Comparison of ENCODE assay signal across 14 mouse cellular contexts in genomic region chr17:30570173-30570572, GRCm38 (mm10). TPM values are rescaled to one million over a fixed set of nuclear protein-coding genes. Genes with fewer than 3 reads are reported as not detected.
DNase-seq lines count a peak whose midpoint lies in the region; ATAC-seq and TF ChIP-seq lines count a peak whose summit lies in the region.
"Had no signal": no experiment of that assay in that cellular context is flagged by ENCODE, and none has a peak within 500 bp of the region (broad histone marks: within the 10 kb centered on the region; RNA-seq: fewer than 3 reads in every experiment).

No protein-coding gene starts in this region.

- no peak for TF ChIP-seq CTCF in lung, embryonic 14.5 days (IDR thresholded peaks at IDR 0.05; ENCODE audit: low read depth)

- H3K9me3 ChIP-seq in kidney, embryonic 16.5 days (ENCODE audit: low read length): no peaks in the 10 kb centered on the region
- no peaks in the 10 kb centered on the region for H3K9me3 ChIP-seq in lung, embryonic 14.5 days (ENCODE audit: low read depth, low read length)
- H3K9me3 ChIP-seq in hindbrain, embryonic 13.5 days: no peaks in the 10 kb centered on the region
- H3K9me3 ChIP-seq: embryonic facial prominence, embryonic 10.5 days; forebrain, embryonic 15.5 days; limb, embryonic 10.5 days; midbrain, embryonic 13.5 days; neural tube, embryonic 15.5 days had no signal

- ATAC-seq in kidney, embryonic 16.5 days (ENCODE audit: low FRiP score, low TSS enrichment): peak; percentile 76; the same call in 1 of the 2 replicates
- no peak for ATAC-seq in lung, embryonic 14.5 days (ENCODE audit: insufficient read depth)
- ATAC-seq in hindbrain, embryonic 13.5 days (ENCODE audit: low FRiP score): no peak
- ATAC-seq: forebrain, embryonic 15.5 days; hindbrain, postnatal 0 days; midbrain, embryonic 13.5 days had no signal

- 25% methylated on average over 8 of the region's 8 CpGs for WGBS in kidney, embryonic 16.5 days
- WGBS in lung, embryonic 14.5 days: 39% methylated on average over 8 of the region's 8 CpGs
- WGBS in hindbrain, embryonic 13.5 days: 44% methylated on average over 8 of the region's 8 CpGs

- H3K27ac ChIP-seq in kidney, embryonic 16.5 days (ENCODE audit: low read length): no peak overlapping the region
- no peak overlapping the region for H3K27ac ChIP-seq in lung, embryonic 14.5 days (ENCODE audit: low read depth)
- H3K27ac ChIP-seq in hindbrain, embryonic 13.5 days: no peak overlapping the region
- H3K27ac ChIP-seq: embryonic facial prominence, embryonic 10.5 days; forebrain, embryonic 15.5 days; hindbrain, postnatal 0 days; limb, embryonic 10.5 days; midbrain, embryonic 13.5 days; neural tube, embryonic 15.5 days had no signal

- H3K36me3 ChIP-seq in kidney, embryonic 16.5 days (ENCODE audit: insufficient read depth, low read length): no peaks in the 10 kb centered on the region
- H3K36me3 ChIP-seq in lung, embryonic 14.5 days (ENCODE audit: insufficient read depth): no peaks in the 10 kb centered on the region
- no peaks in the 10 kb centered on the region for H3K36me3 ChIP-seq in hindbrain, embryonic 13.5 days
- H3K36me3 ChIP-seq: embryonic facial prominence, embryonic 10.5 days; forebrain, embryonic 15.5 days; limb, embryonic 10.5 days; midbrain, embryonic 13.5 days; neural tube, embryonic 15.5 days had no signal

- H3K4me3 ChIP-seq in kidney, embryonic 16.5 days (ENCODE audit: low read length): no peak overlapping the region
- no peak overlapping the region for H3K4me3 ChIP-seq in lung, embryonic 14.5 days (ENCODE audit: low read depth, low read length)
- no peak overlapping the region for H3K4me3 ChIP-seq in hindbrain, embryonic 13.5 days
- H3K4me3 ChIP-seq: embryonic facial prominence, embryonic 10.5 days; forebrain, embryonic 15.5 days; limb, embryonic 10.5 days; midbrain, embryonic 13.5 days; neural tube, embryonic 15.5 days had no signal

- no peaks in the 10 kb centered on the region for H3K27me3 ChIP-seq in kidney, embryonic 16.5 days (ENCODE audit: insufficient read depth, low read length)
- H3K27me3 ChIP-seq in lung, embryonic 14.5 days (ENCODE audit: insufficient read depth, low read length): no peaks in the 10 kb centered on the region
- H3K27me3 ChIP-seq in hindbrain, embryonic 13.5 days: no peaks in the 10 kb centered on the region
- H3K27me3 ChIP-seq: forebrain, embryonic 15.5 days; midbrain, embryonic 13.5 days; neural tube, embryonic 15.5 days had no signal

- 0 out of 2 replicates have a peak overlapping the region, but pooled peaks have one; percentile 17 for H3K4me2 ChIP-seq in kidney, embryonic 16.5 days (replicated peaks; ENCODE audit: low read depth, low read length)
- H3K4me2 ChIP-seq in lung, embryonic 14.5 days: no peak overlapping the region
- no peak overlapping the region for H3K4me2 ChIP-seq in hindbrain, embryonic 13.5 days
- H3K4me2 ChIP-seq: forebrain, embryonic 15.5 days; midbrain, embryonic 13.5 days; neural tube, embryonic 15.5 days had no signal

- H3K4me1 ChIP-seq in kidney, embryonic 16.5 days (ENCODE audit: insufficient read depth, low read length): peaks cover 28% of the 10 kb centered on the region
- peaks cover 15% of the 10 kb centered on the region for H3K4me1 ChIP-seq in lung, embryonic 14.5 days (ENCODE audit: insufficient read depth)
- H3K4me1 ChIP-seq in hindbrain, embryonic 13.5 days (replicated peaks): peaks cover 20% of the 10 kb centered on the region

- H3K9ac ChIP-seq in kidney, embryonic 16.5 days (replicated peaks; ENCODE audit: low read length): no peak overlapping the region
- H3K9ac ChIP-seq in lung, embryonic 14.5 days: no peak overlapping the region
- no peak overlapping the region for H3K9ac ChIP-seq in hindbrain, embryonic 13.5 days
- H3K9ac ChIP-seq: forebrain, embryonic 15.5 days; midbrain, embryonic 13.5 days; neural tube, embryonic 15.5 days had no signal

- peak; percentile 34 to 57 for DNase-seq in urinary bladder, postnatal 36 days (ENCODE audit: low spot score in 2 of 2)
- no peak for DNase-seq in urinary bladder, postnatal 4 days (ENCODE audit: low spot score in 2 of 2)
- DNase-seq in lung, embryonic 14.5 days: peak; percentile 42
- no peak for DNase-seq in right cerebral cortex, postnatal 25 days
- DNase-seq in MN1 (ENCODE audit: low spot score): no peak
- DNase-seq in ovary, postnatal 10 days (ENCODE audit: low spot score): no peak

RNA-seq across cellular contexts. Expression of gene Btbd9, which starts 6.1 kb away (rescaled TPM):
- polyA plus RNA-seq in kidney, embryonic 16.5 days (2015; fragmentation: Nextera tagmentation; extraction: Ambion mirVana): 58.0 and 58.3 TPM in 2 replicates
- 50.9 and 51.8 TPM in 2 replicates for polyA plus RNA-seq in lung, embryonic 14.5 days (2014; fragmentation: Nextera tagmentation; extraction: Ambion mirVana)
- polyA plus RNA-seq in hindbrain, embryonic 13.5 days (2015; fragmentation: Nextera tagmentation; extraction: Ambion mirVana): 149 and 150 TPM in 2 replicates

RNA-seq across cellular contexts. Expression of gene Dnah8, which starts 54.0 kb away (rescaled TPM):
- polyA plus RNA-seq in kidney, embryonic 16.5 days (2015; fragmentation: Nextera tagmentation; extraction: Ambion mirVana): 0.82 and 1.2 TPM in 2 replicates
- polyA plus RNA-seq in lung, embryonic 14.5 days (2014; fragmentation: Nextera tagmentation; extraction: Ambion mirVana): 4.4 and 4.7 TPM in 2 replicates
- polyA plus RNA-seq in hindbrain, embryonic 13.5 days (2015; fragmentation: Nextera tagmentation; extraction: Ambion mirVana): 1.3 and 1.9 TPM in 2 replicates

RNA-seq across cellular contexts. Expression of gene Glo1, which starts 56.5 kb away (rescaled TPM):
- polyA plus RNA-seq in kidney, embryonic 16.5 days (2015; fragmentation: Nextera tagmentation; extraction: Ambion mirVana): 216 and 222 TPM in 2 replicates
- polyA plus RNA-seq in lung, embryonic 14.5 days (2014; fragmentation: Nextera tagmentation; extraction: Ambion mirVana): 234 and 238 TPM in 2 replicates
- 153 and 172 TPM in 2 replicates for polyA plus RNA-seq in hindbrain, embryonic 13.5 days (2015; fragmentation: Nextera tagmentation; extraction: Ambion mirVana)

Comparison
In these comparisons a context has a peak if more than half of its experiments do, and no peak if none do; other contexts are left out.
1. DNase-seq: peak in urinary bladder, postnatal 36 days (2 of 2) and lung, embryonic 14.5 days (single experiment); none in urinary bladder, postnatal 4 days (0 of 2), right cerebral cortex, postnatal 25 days (single experiment), MN1 (single experiment) and ovary, postnatal 10 days (single experiment).